ENCODE assay signal across 1 mouse cellular context in the genomic region with DNA sequence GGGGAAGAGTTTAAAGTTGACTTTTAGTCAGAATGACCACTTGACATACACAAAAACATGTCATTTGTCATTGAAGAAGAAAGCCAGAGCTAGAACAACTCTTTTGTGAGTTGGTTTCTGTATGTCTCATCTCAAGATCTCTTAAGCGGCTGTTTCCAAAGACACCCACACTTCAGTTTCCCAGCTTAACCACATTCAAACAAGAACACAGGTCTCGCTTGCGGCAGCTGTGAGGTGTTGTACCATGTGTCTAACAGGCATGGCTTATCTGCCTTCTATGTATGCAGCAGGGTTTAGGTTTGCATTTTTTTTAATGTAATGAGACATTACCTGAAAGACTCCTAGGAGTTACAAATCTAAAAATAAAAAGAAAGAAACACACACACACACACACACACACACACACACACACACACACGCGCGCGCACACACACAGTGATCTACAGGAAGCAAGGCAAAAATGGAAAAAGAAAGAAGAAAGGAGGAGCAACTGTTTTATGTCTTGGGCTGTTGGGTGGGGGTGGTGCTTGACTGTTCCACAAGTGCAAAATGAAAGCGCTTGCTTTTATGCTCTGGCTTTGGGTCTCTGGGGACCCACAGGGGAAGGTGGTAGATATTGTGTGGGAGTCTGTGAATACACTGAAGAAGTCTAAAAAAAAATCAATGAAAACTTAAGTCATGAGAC.
A peak's percentile ranks its signal among the peaks of the same experiment; 100 is the strongest.
TF ChIP-seq lines count a peak whose summit lies in the region.

No protein-coding gene starts in this region.

TF ChIP-seq in CH12.LX, 34 proteins besides CTCF, POLR2A, EP300 and RAD21 (continued from another document):
- TF ChIP-seq NELFE (IDR thresholded peaks at IDR 0.05; ENCODE audit: low read depth, low read length): no peak
- TF ChIP-seq JUN (IDR thresholded peaks at IDR 0.05; ENCODE audit: insufficient read depth, low read depth, low read length): peak; percentile 26; the same call in 1 of the 2 replicates
- TF ChIP-seq ZMIZ1 (IDR thresholded peaks at IDR 0.05; ENCODE audit: low read depth, low read length): no peak
- no peak for TF ChIP-seq USF2 (conservative IDR thresholded peaks at IDR 0.05; ENCODE audit: low read depth, low read length)
- no peak for TF ChIP-seq POLR2AphosphoS2 (IDR thresholded peaks at IDR 0.05; ENCODE audit: low read depth, low read length)
- TF ChIP-seq KAT2A (IDR thresholded peaks at IDR 0.05; ENCODE audit: insufficient replicate concordance, low read length): no peak
- TF ChIP-seq NRF1 (IDR thresholded peaks at IDR 0.05; ENCODE audit: low read depth, low read length): no peak
